8 mouse cellular contexts compared by ENCODE assay signal in genomic region chr6:119864341-119865034, GRCm38 (mm10). TPM values are rescaled to one million over a fixed set of nuclear protein-coding genes. Genes with fewer than 3 reads are reported as not detected.
A peak's percentile ranks its signal among the peaks of the same experiment; 100 is the strongest.
DNase-seq lines count a peak whose midpoint lies in the region; ATAC-seq lines count a peak whose summit lies in the region.

No protein-coding gene starts in this region.

- no peak overlapping the region for H3K9ac ChIP-seq in kidney, embryonic 16.5 days (replicated peaks; ENCODE audit: low read length)

- no peaks in the 10 kb centered on the region for H3K36me3 ChIP-seq in kidney, embryonic 16.5 days (ENCODE audit: insufficient read depth, low read length)

- H3K4me3 ChIP-seq in kidney, embryonic 16.5 days (ENCODE audit: low read length), result no peak overlapping the region

- no peak overlapping the region for H3K4me2 ChIP-seq in kidney, embryonic 16.5 days (replicated peaks; ENCODE audit: low read depth, low read length)

- H3K4me1 ChIP-seq in kidney, embryonic 16.5 days (ENCODE audit: insufficient read depth, low read length), result no peaks in the 10 kb centered on the region

- no peak overlapping the region for H3K27ac ChIP-seq in kidney, embryonic 16.5 days (ENCODE audit: low read length)

- H3K27me3 ChIP-seq in kidney, embryonic 16.5 days (ENCODE audit: insufficient read depth, low read length), result no peaks in the 10 kb centered on the region

- peak; percentile 65 for DNase-seq in kidney, adult 18-20 months
- DNase-seq in brain, adult 2 months (ENCODE audit: low read depth, low spot score), result peak; percentile 99
- peak; percentile 51 to 56 for DNase-seq in frontal cortex, postnatal 25 days (ENCODE audit: low spot score in 2 of 2)
- DNase-seq in kidney, postnatal 25 days, result peak; percentile 73 to 86
- peak; percentile 23 for DNase-seq in lung, postnatal 25 days (ENCODE audit: low spot score)
- DNase-seq in yolk sac, embryonic 10.5 days (ENCODE audit: low spot score), result no peak

- no peak for ATAC-seq in kidney, embryonic 16.5 days (ENCODE audit: low FRiP score, low TSS enrichment)
- no peak for ATAC-seq in granulocyte monocyte progenitor cell, adult 5-6 weeks (replicated peaks; ENCODE audit: poor library complexity, severe bottlenecking)

- no peaks in the 10 kb centered on the region for H3K9me3 ChIP-seq in kidney, embryonic 16.5 days (ENCODE audit: low read length)

- WGBS in kidney, embryonic 16.5 days, result 87% methylated on average over 11 of the region's 11 CpGs

RNA-seq across cellular contexts. Expression of gene Erc1, which starts 16.5 kb away (rescaled TPM):
- polyA plus RNA-seq in kidney, embryonic 16.5 days (2015; fragmentation: Nextera tagmentation; extraction: Ambion mirVana), result 15.0 and 18.0 TPM in 2 replicates
- 6.6 and 7.5 TPM in 2 replicates for total RNA-seq in granulocyte monocyte progenitor cell, adult 5-6 weeks (2014; fragmentation: Nextera tagmentation)
- total RNA-seq in granulocyte monocyte progenitor cell, adult 5-6 weeks (2017), result 4.7 and 7.2 TPM in 2 replicates

RNA-seq across cellular contexts. Expression of gene Rad52, which starts 38.0 kb away (rescaled TPM):
- polyA plus RNA-seq in kidney, embryonic 16.5 days (2015; fragmentation: Nextera tagmentation; extraction: Ambion mirVana), result 26.3 and 27.9 TPM in 2 replicates
- total RNA-seq in granulocyte monocyte progenitor cell, adult 5-6 weeks (2014; fragmentation: Nextera tagmentation), result 14.2 and 27.1 TPM in 2 replicates
- total RNA-seq in granulocyte monocyte progenitor cell, adult 5-6 weeks (2017), result 14.9 and 19.9 TPM in 2 replicates
